Mouse (Mus musculus) heart, embryonic 16.5 days (tissue): ENCODE measurements around the gene Tbc1d2. TPM values are rescaled to one million over a fixed set of nuclear protein-coding genes. Genes with fewer than 3 reads are reported as not detected.
"Not testable (repeated sequence)": the region's sequence is repeated elsewhere in the genome, so short reads cannot be mapped to it uniquely, and the experiment has no call there.

Source experiments
- ATAC-seq: fragments of 200-750 bp; cut with Nextera tagmentation; replicated peaks from 2 replicates; pipeline ENCODE4 v1.8.0; 2017; ENCODE audit warnings: moderate number of reproducible peaks; ENCODE audit not compliant: insufficient read depth, low FRiP score; ENCODE audit errors: extremely low read depth
- H3K27ac ChIP-seq: fragments of 300-500 bp; sonication (generic); 2 replicates; pipeline ENCODE4 v1.5.1; 2014; ENCODE audit warnings: mild to moderate bottlenecking, low read length, control low read depth, moderate library complexity
- H3K27me3 ChIP-seq: fragments of 300-500 bp; sonication (generic); 2 replicates; pipeline ENCODE4 v1.6.1; 2014; ENCODE audit warnings: low read length, mixed read lengths; ENCODE audit not compliant: control insufficient read depth, insufficient read depth
- H3K36me3 ChIP-seq: fragments of 300-500 bp; sonication (generic); 2 replicates; pipeline ENCODE4 v1.6.1; 2014; ENCODE audit not compliant: control insufficient read depth, insufficient read depth
- H3K4me1 ChIP-seq: fragments of 300-500 bp; sonication (generic); 2 replicates; pipeline ENCODE4 v1.6.1; 2014; ENCODE audit warnings: low read length, mixed read lengths; ENCODE audit not compliant: control insufficient read depth, insufficient read depth
- H3K4me2 ChIP-seq: fragments of 300-500 bp; sonication (generic); 2 replicates; pipeline ENCODE4 v1.6.1; 2014; ENCODE audit warnings: low read depth, mild to moderate bottlenecking, control low read depth, low read length
- H3K4me3 ChIP-seq: fragments of 300-500 bp; sonication (generic); 2 replicates; pipeline ENCODE4 v1.5.1; 2014; ENCODE audit warnings: mild to moderate bottlenecking, control low read depth, low read length
- H3K9ac ChIP-seq: fragments of 300-500 bp; sonication (generic); 2 replicates; pipeline ENCODE4 v1.6.1; 2014; ENCODE audit warnings: low read length, control low read depth
- H3K9me3 ChIP-seq: fragments of 300-500 bp; sonication (generic); replicated peaks from 2 replicates; pipeline ENCODE4 v1.6.1; 2016; ENCODE audit warnings: low read length; ENCODE audit not compliant: control insufficient read depth
- WGBS: fragments of 180-500 bp; shearing (Covaris S2); extraction: QIAGEN DNeasy Blood & Tissue Kit; methylation state at CpG from one replicate; pipeline ENCODE4 v1.1.7; 2014; 5-methylcytosine and 5-hydroxymethylcytosine counted together
- polyA plus RNA-seq: library from polyadenylated mRNA; unstranded; fragments of >200 nt; fragmentation: Nextera tagmentation; extraction: Ambion mirVana; gene quantifications from 2 replicates; pipeline ENCODE4 v1.2.1, GENCODE M21; 2015

The Tbc1d2 gene
- polyA plus RNA-seq, 1 experiment from 2014 or later = 0.80 TPM

GRCm38 (mm10) chr4:46633565-46633964, 16.4 kb downstream of the Tbc1d2 start:
- H3K4me2 ChIP-seq, H3K36me3 ChIP-seq, H3K4me3 ChIP-seq, H3K9me3 ChIP-seq, H3K27ac ChIP-seq, H3K4me1 ChIP-seq, H3K9ac ChIP-seq, ATAC-seq, H3K27me3 ChIP-seq: not testable (repeated sequence)
- 58% methylated on average over 6 of the region's 6 CpGs for WGBS

- H3K27me3 ChIP-seq = no peaks in the 10 kb centered on the region
- H3K27ac ChIP-seq = no peak overlapping the region
- WGBS = 52% methylated on average over 2 of the region's 2 CpGs
- H3K9me3 ChIP-seq = no peaks in the 10 kb centered on the region
- no peak overlapping the region for H3K9ac ChIP-seq
- H3K36me3 ChIP-seq = no peaks in the 10 kb centered on the region
- H3K4me1 ChIP-seq = peaks cover 10% of the 10 kb centered on the region
- no peak for ATAC-seq
- H3K4me3 ChIP-seq = no peak overlapping the region
- no peak overlapping the region for H3K4me2 ChIP-seq
Measured at GRCm38 (mm10) chr4:46632465-46632864, 17.5 kb downstream of the Tbc1d2 start.

GRCm38 (mm10) chr4:46630390-46630789, 19.6 kb downstream of the Tbc1d2 start:
- WGBS = 51% methylated on average over 9 of the region's 9 CpGs
- no peak overlapping the region for H3K4me2 ChIP-seq
- no peak overlapping the region for H3K4me3 ChIP-seq
- no peaks in the 10 kb centered on the region for H3K36me3 ChIP-seq
- H3K9me3 ChIP-seq = no peaks in the 10 kb centered on the region
- H3K4me1 ChIP-seq = peaks cover 10% of the 10 kb centered on the region
- no peak overlapping the region for H3K9ac ChIP-seq
- H3K27me3 ChIP-seq = no peaks in the 10 kb centered on the region
- H3K27ac ChIP-seq = no peak overlapping the region
- ATAC-seq = no peak

GRCm38 (mm10) chr4:46628873-46629272, 21.1 kb downstream of the Tbc1d2 start:
- Histone ChIP-seq H3K4me1 (peaks cover 10% of the 10 kb centered on the region), H3K27me3 (no peaks in the 10 kb centered on the region), H3K4me2 (peak overlapping the region; percentile 36; the same call in 1 of the 2 replicates), H3K9ac (0 out of 2 replicates have a peak overlapping the region, but pooled peaks have one; percentile 17), H3K4me3 (no peak overlapping the region), H3K27ac (no peak overlapping the region), H3K36me3 (no peaks in the 10 kb centered on the region), H3K9me3 (no peaks in the 10 kb centered on the region)
- ATAC-seq = no peak
- WGBS = 28% methylated on average over 9 of the region's 9 CpGs

- no peaks in the 10 kb centered on the region for H3K9me3 ChIP-seq
- WGBS = 74% methylated on average over 11 of the region's 11 CpGs
Measured at GRCm38 (mm10) chr4:46628081-46628480, 21.9 kb downstream of the Tbc1d2 start.

GRCm38 (mm10) chr4:46625101-46625500, 24.9 kb downstream of the Tbc1d2 start:
- Histone ChIP-seq H3K27ac (no peak overlapping the region), H3K36me3 (no peaks in the 10 kb centered on the region), H3K9me3 (no peaks in the 10 kb centered on the region), H3K4me1 (peaks cover 13% of the 10 kb centered on the region), H3K4me3 (no peak overlapping the region), H3K27me3 (no peaks in the 10 kb centered on the region), H3K4me2 (no peak overlapping the region), H3K9ac (no peak overlapping the region)
- WGBS = 76% methylated on average over 10 of the region's 10 CpGs
- ATAC-seq = no peak

More at GRCm38 (mm10) chr4:46628081-46628480, 21.9 kb downstream of the Tbc1d2 start:
- H3K4me1 ChIP-seq = peaks cover 10% of the 10 kb centered on the region
- ATAC-seq = peak; percentile 57
- peak overlapping the region; percentile 48; the same call in 1 of the 2 replicates for H3K27ac ChIP-seq
- peak overlapping the region; percentile 3; the same call in 1 of the 2 replicates for H3K4me2 ChIP-seq
- H3K36me3 ChIP-seq = no peaks in the 10 kb centered on the region
- H3K4me3 ChIP-seq = no peak overlapping the region
- no peak overlapping the region for H3K9ac ChIP-seq
- no peaks in the 10 kb centered on the region for H3K27me3 ChIP-seq

- peaks cover 3% of the 10 kb centered on the region; the same call in 1 of the 2 replicates for H3K4me1 ChIP-seq
- no peak overlapping the region for H3K9ac ChIP-seq
- no peak overlapping the region for H3K4me3 ChIP-seq
- H3K27me3 ChIP-seq = 0 out of 2 replicates have a peak, but pooled peaks cover 4% of the 10 kb centered on the region
- H3K4me2 ChIP-seq = no peak overlapping the region
- H3K27ac ChIP-seq = no peak overlapping the region
- no peaks in the 10 kb centered on the region for H3K9me3 ChIP-seq
- ATAC-seq = no peak
- 78% methylated on average over 5 of the region's 5 CpGs for WGBS
- no peaks in the 10 kb centered on the region for H3K36me3 ChIP-seq
Measured at GRCm38 (mm10) chr4:46623007-46623406, 27.0 kb downstream of the Tbc1d2 start.

GRCm38 (mm10) chr4:46620946-46621345, 29.1 kb downstream of the Tbc1d2 start:
- no peaks in the 10 kb centered on the region for H3K36me3 ChIP-seq
- peaks cover 3% of the 10 kb centered on the region; the same call in 1 of the 2 replicates for H3K4me1 ChIP-seq
- H3K4me2 ChIP-seq = no peak overlapping the region
- no peak overlapping the region for H3K27ac ChIP-seq
- 0 out of 2 replicates have a peak, but pooled peaks cover 4% of the 10 kb centered on the region for H3K27me3 ChIP-seq
- H3K9ac ChIP-seq = no peak overlapping the region
- WGBS = 73% methylated on average over 8 of the region's 8 CpGs
- no peak for ATAC-seq
- no peaks in the 10 kb centered on the region for H3K9me3 ChIP-seq
- H3K4me3 ChIP-seq = no peak overlapping the region

- Histone ChIP-seq H3K27ac (no peak overlapping the region), H3K9ac (0 out of 2 replicates have a peak overlapping the region, but pooled peaks have one; percentile 7), H3K36me3 (no peaks in the 10 kb centered on the region), H3K4me3 (no peak overlapping the region), H3K4me2 (0 out of 2 replicates have a peak overlapping the region, but pooled peaks have one; percentile 7), H3K4me1 (peaks cover 3% of the 10 kb centered on the region; the same call in 1 of the 2 replicates), H3K9me3 (no peaks in the 10 kb centered on the region), H3K27me3 (0 out of 2 replicates have a peak, but pooled peaks cover 9% of the 10 kb centered on the region)
- no peak for ATAC-seq
- 18% methylated on average over 23 of the region's 23 CpGs for WGBS
Measured at GRCm38 (mm10) chr4:46620330-46620729, 29.7 kb downstream of the Tbc1d2 start.
